Mouse (Mus musculus) brown adipose tissue, adult 24 weeks (tissue): Measurements from ENCODE around the gene Ptpra. TPM values are rescaled to one million over a fixed set of nuclear protein-coding genes. Genes with fewer than 3 reads are reported as not detected.
"Not testable (repeated sequence)": the region's sequence is repeated elsewhere in the genome, so short reads cannot be mapped to it uniquely, and the experiment has no call there.

Source experiments
- H3K27ac ChIP-seq: fragments of 200-500 bp; replicated peaks from 2 replicates; pipeline ENCODE4 v1.5.1; 2012; ENCODE audit warnings: low read depth, mild to moderate bottlenecking, low read length
- H3K4me1 ChIP-seq: fragments of 200-500 bp; 2 replicates; pipeline ENCODE4 v1.6.1; 2012; ENCODE audit warnings: low read length, mixed read lengths; ENCODE audit not compliant: control insufficient read depth, insufficient read depth, insufficient read length
- H3K4me3 ChIP-seq: fragments of 200-500 bp; 2 replicates; pipeline ENCODE4 v1.5.1; 2012; ENCODE audit warnings: low read depth, mild to moderate bottlenecking, low read length, moderate library complexity; ENCODE audit not compliant: insufficient read depth
- polyA plus RNA-seq: library from polyadenylated mRNA; stranded (reverse); fragments of >200 nt; gene quantifications from 2 replicates; pipeline ENCODE4 v1.2.4, GENCODE M21; 2012; ENCODE audit not compliant: missing spikeins, insufficient read depth, insufficient read length

Gene Ptpra
- polyA plus RNA-seq, 1 experiment = 52.5 TPM

- Histone ChIP-seq H3K27ac (no peak overlapping the region), H3K4me1 (peaks cover 9% of the 10 kb centered on the region), H3K4me3 (no peak overlapping the region)
These were observed 41.5 kb downstream of the Ptpra start for GRCm38 (mm10) chr2:130491587-130491986.

- H3K27ac ChIP-seq, H3K4me3 ChIP-seq: not testable (repeated sequence)
- peaks cover 11% of the 10 kb centered on the region for H3K4me1 ChIP-seq
These were observed 45.0 kb downstream of the Ptpra start for GRCm38 (mm10) chr2:130495114-130495513.

- no peak overlapping the region for H3K4me3 ChIP-seq
- H3K27ac ChIP-seq = no peak overlapping the region
- peaks cover 11% of the 10 kb centered on the region for H3K4me1 ChIP-seq
These were observed 46.0 kb downstream of the Ptpra start for GRCm38 (mm10) chr2:130496037-130496436.

- Histone ChIP-seq H3K4me3 (no peak overlapping the region), H3K4me1 (peaks cover 11% of the 10 kb centered on the region), H3K27ac (no peak overlapping the region)
These were observed 46.9 kb downstream of the Ptpra start for GRCm38 (mm10) chr2:130496931-130497330.

GRCm38 (mm10) chr2:130499546-130499945 lies 49.5 kb downstream of the Ptpra start:
- Histone ChIP-seq H3K4me1 (peaks cover 11% of the 10 kb centered on the region), H3K27ac (no peak overlapping the region), H3K4me3 (no peak overlapping the region)

- H3K27ac ChIP-seq = no peak overlapping the region
- peaks cover 2% of the 10 kb centered on the region for H3K4me1 ChIP-seq
- H3K4me3 ChIP-seq = no peak overlapping the region
These were observed 51.5 kb downstream of the Ptpra start for GRCm38 (mm10) chr2:130501556-130501955.

GRCm38 (mm10) chr2:130511616-130512015 lies 61.5 kb downstream of the Ptpra start:
- not testable (repeated sequence) for H3K4me3 ChIP-seq, H3K27ac ChIP-seq

GRCm38 (mm10) chr2:130513907-130514306 lies 63.8 kb downstream of the Ptpra start:
- H3K4me1 ChIP-seq = peaks cover 7% of the 10 kb centered on the region; the same call in 1 of the 2 replicates
- no peak overlapping the region for H3K27ac ChIP-seq
- no peak overlapping the region for H3K4me3 ChIP-seq

More at GRCm38 (mm10) chr2:130511616-130512015, 61.5 kb downstream of the Ptpra start:
- H3K4me1 ChIP-seq = not testable (repeated sequence)

- no peak overlapping the region for H3K4me3 ChIP-seq
- no peak overlapping the region for H3K27ac ChIP-seq
- H3K4me1 ChIP-seq = peaks cover 7% of the 10 kb centered on the region; the same call in 1 of the 2 replicates
These were observed 65.7 kb downstream of the Ptpra start for GRCm38 (mm10) chr2:130515791-130516190.

GRCm38 (mm10) chr2:130521927-130522326 lies 71.8 kb downstream of the Ptpra start:
- no peaks in the 10 kb centered on the region for H3K4me1 ChIP-seq
- H3K27ac ChIP-seq = no peak overlapping the region
- no peak overlapping the region for H3K4me3 ChIP-seq

GRCm38 (mm10) chr2:130525480-130525879 lies 75.4 kb downstream of the Ptpra start:
- not testable (repeated sequence) for H3K4me3 ChIP-seq, H3K4me1 ChIP-seq, H3K27ac ChIP-seq

GRCm38 (mm10) chr2:130528457-130528856 lies 78.4 kb downstream of the Ptpra start:
- Histone ChIP-seq H3K27ac (no peak overlapping the region), H3K4me1 (no peaks in the 10 kb centered on the region), H3K4me3 (no peak overlapping the region)

- Histone ChIP-seq H3K4me3 (no peak overlapping the region), H3K4me1 (no peaks in the 10 kb centered on the region), H3K27ac (no peak overlapping the region)
These were observed 79.2 kb downstream of the Ptpra start for GRCm38 (mm10) chr2:130529290-130529689.

- Histone ChIP-seq H3K27ac (no peak overlapping the region), H3K4me3 (no peak overlapping the region), H3K4me1 (no peaks in the 10 kb centered on the region)
These were observed 79.8 kb downstream of the Ptpra start for GRCm38 (mm10) chr2:130529925-130530324.

GRCm38 (mm10) chr2:130532201-130532600 lies 82.1 kb downstream of the Ptpra start:
- Histone ChIP-seq H3K4me1 (no peaks in the 10 kb centered on the region), H3K27ac (no peak overlapping the region), H3K4me3 (no peak overlapping the region)

- no peak overlapping the region for H3K4me3 ChIP-seq
- H3K27ac ChIP-seq = no peak overlapping the region
- H3K4me1 ChIP-seq = no peaks in the 10 kb centered on the region
These were observed 84.9 kb downstream of the Ptpra start for GRCm38 (mm10) chr2:130535017-130535416.

GRCm38 (mm10) chr2:130536890-130537289 lies 86.8 kb downstream of the Ptpra start:
- no peak overlapping the region for H3K27ac ChIP-seq
- H3K4me3 ChIP-seq = no peak overlapping the region
- no peaks in the 10 kb centered on the region for H3K4me1 ChIP-seq
